Mouse (Mus musculus): ENCODE data around the gene Nutm1.
"Not testable (repeated sequence)": the region's sequence is repeated elsewhere in the genome, so short reads cannot be mapped to it uniquely, and the experiment has no call there.

Nutm1 gene

DNA sequence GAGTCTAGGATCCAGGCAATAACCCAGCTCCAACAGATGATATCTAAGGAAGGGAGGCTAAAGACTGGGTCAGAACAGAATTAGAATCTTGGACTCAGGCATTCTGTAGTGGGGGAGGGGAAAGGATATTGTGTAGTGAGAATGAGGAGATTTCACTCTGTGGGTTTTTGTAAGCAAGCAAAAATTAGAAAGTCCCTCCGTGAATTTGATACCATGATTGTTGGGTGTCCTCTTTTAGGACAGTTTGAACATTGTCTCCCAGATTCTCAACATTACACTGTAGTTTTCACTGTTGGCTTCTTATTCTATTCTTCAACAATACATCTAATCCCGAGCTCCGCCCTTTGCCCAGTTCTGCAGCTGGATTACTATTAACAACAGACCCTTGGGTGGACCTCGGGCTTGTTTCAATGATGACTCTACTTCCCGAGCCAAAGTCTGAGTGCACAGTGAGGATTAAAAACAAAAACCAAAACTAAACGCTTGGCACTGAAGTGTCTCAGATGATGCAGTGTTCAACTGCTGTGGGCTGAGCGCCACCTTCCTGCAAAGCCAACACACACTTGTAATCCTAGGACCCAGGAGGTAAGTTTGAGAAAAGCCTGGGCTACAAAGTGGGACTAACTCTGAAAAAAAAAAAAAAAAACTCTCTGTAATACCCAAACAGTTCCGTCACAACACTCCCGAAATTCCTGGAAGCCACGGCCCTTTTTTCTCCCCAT, at the start of gene Nutm1:
Nutm1 (minus strand) TSS at position 51 of the 722 bp plus-strand sequence.
- POLR2A ChIA-PET, result interaction anchor here in 3 of 4 experiments (0.6 to 1.1 kb wide), 5 partner anchors 18 to 164 kb away, joined by 3 to 5 read pairs (median 4); partner anchors contain the start of gene Lpcat4 (in 2 of the 3)
- CTCF ChIA-PET, result interaction anchor here in 2 of 4 experiments (0.7 kb wide), 2 partner anchors 35 to 65 kb away, joined by 3 to 5 read pairs; no protein-coding TSS in a partner anchor

GRCm38 (mm10) chr2:112308671-112309070, 49.6 kb upstream of the Nutm1 start:
- POLR2A ChIA-PET, result interaction anchor here in 1 of 4 experiments (1.6 kb wide), 1 partner anchor 43 kb away, joined by 5 read pairs; the partner anchor contains the start of genes Gm21985 and Slc12a6

DNA sequence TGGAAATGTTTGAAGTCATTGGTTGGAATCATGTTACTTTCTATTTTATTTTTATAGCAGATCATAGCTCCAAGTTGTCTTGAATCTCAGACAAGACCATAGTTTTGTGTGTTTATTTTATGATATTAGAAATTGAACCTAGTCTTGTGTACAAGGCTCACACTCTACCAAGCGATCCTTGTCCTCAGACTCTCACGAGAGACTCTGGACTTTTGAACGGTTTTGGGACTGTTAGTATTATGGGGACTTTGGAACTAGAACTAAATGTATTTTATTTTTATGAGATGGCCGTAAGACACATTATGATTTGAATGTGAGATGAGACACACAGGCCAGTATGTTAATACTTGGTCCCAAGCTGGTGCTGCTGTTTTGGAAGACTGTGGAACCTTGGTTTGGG, 39.1 kb upstream of the Nutm1 start:
- POLR2A ChIA-PET, result interaction anchor here in 1 of 4 experiments (1.2 to 1.8 kb wide), 2 partner anchors 16 to 58 kb away, joined by 4 to 5 read pairs; no protein-coding TSS in a partner anchor
- CTCF ChIA-PET, result no interaction called here

More at GRCm38 (mm10) chr2:112308671-112309070, 49.6 kb upstream of the Nutm1 start:
- CTCF ChIA-PET, result no interaction called here

- CTCF ChIA-PET, result interaction anchor here in 1 of 4 experiments (0.8 kb wide), 1 partner anchor 83 kb away, joined by 3 read pairs; the partner anchor contains the start of gene Katnbl1
- POLR2A ChIA-PET, result interaction anchor here in 3 of 4 experiments (1.0 to 1.4 kb wide), 7 partner anchors 13 to 72 kb away, joined by 3 to 7 read pairs (median 3); partner anchors contain the start of genes Emc4 (in 3 of the 3), Gm21985 (in 1 of the 3) and Slc12a6 (in 1 of the 3)
Measured at GRCm38 (mm10) chr2:112296211-112296610, 37.1 kb upstream of the Nutm1 start.

- CTCF ChIA-PET, result no interaction called here
- POLR2A ChIA-PET, result no interaction called here
Measured at GRCm38 (mm10) chr2:112292823-112293222, 33.7 kb upstream of the Nutm1 start.

GRCm38 (mm10) chr2:112289507-112289906, 30.4 kb upstream of the Nutm1 start:
- POLR2A ChIA-PET, result interaction anchor here in 2 of 4 experiments (1.0 to 2.3 kb wide), 7 partner anchors 10 to 78 kb away, joined by 3 to 7 read pairs (median 4); partner anchors contain the start of genes Emc4 (in 1 of the 2), Gm21985 (in 1 of the 2), Nop10 (in 1 of the 2) and Slc12a6 (in 1 of the 2)

DNA sequence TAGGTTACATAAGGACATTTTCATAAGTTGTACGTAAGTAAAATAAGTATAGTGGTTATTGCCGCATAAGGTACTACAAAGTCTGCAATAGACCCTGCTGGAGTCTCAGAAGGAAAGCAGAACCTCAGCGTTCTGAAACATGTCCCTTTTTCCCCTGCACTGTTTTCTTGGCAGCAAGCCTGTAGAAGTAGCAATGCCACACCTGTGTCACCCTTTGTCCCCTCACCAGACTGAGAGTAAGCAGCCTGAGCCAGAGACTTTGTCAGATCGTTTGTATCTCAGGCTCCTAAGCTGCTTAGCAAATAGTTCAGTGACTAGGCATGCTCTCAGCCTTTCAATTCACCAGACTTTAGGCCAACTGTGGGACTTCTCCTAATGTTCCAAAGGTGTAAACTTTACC, 28.0 kb upstream of the Nutm1 start:
- ChIA-PET POLR2A (interaction anchor here in 1 of 4 experiments (1.0 kb wide), 1 partner anchor 47 kb away, joined by 3 read pairs; no protein-coding TSS in a partner anchor), CTCF (no interaction called here)

More at GRCm38 (mm10) chr2:112289507-112289906, 30.4 kb upstream of the Nutm1 start:
- CTCF ChIA-PET, result no interaction called here

GRCm38 (mm10) chr2:112286062-112286461, 27.0 kb upstream of the Nutm1 start:
- POLR2A ChIA-PET, result interaction anchor here in 2 of 4 experiments (0.5 to 4.1 kb wide), 3 partner anchors 20 to 27 kb away, joined by 3 to 25 read pairs (median 18); partner anchors contain the start of genes Gm21985 (in 2 of the 2) and Slc12a6 (in 2 of the 2)
- CTCF ChIA-PET, result not testable (repeated sequence)

DNA sequence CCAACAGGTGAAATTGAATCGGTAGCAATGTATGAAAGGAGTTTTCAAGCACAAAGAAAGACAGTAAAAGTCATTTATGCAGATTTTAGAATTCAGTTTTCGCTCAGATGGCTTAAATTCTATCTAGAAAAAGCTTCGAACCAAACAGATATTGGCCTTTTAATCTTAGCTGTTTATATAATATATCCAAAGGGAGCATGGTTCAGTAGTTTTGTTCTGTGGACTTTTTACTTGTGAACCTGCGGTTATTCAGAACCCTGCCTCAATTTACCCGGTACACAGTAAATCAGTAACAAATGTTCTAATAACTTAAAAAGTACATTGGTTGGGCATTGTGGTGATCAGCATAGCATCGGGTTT, 25.9 kb upstream of the Nutm1 start:
- ChIA-PET CTCF (no interaction called here), POLR2A (interaction anchor here in 2 of 4 experiments (0.7 to 4.1 kb wide), 12 partner anchors 9 to 1514 kb away, joined by 3 to 25 read pairs (median 8); partner anchors contain the start of genes Emc4 (in 2 of the 2), Gm21985 (in 2 of the 2), Slc12a6 (in 2 of the 2) and Lpcat4 (in 1 of the 2))

- CTCF ChIA-PET, result no interaction called here
- POLR2A ChIA-PET, result interaction anchor here in 3 of 4 experiments (0.7 to 4.1 kb wide), 18 partner anchors 9 to 1513 kb away, joined by 3 to 25 read pairs (median 5); partner anchors contain the start of genes Slc12a6 (in 3 of the 3), Emc4 (in 2 of the 3), Gm21985 (in 2 of the 3) and Emc7 (in 1 of the 3)
Measured at GRCm38 (mm10) chr2:112284363-112285030, 25.4 kb upstream of the Nutm1 start.

- CTCF ChIA-PET, result interaction anchor here in 1 of 4 experiments (0.7 kb wide), 1 partner anchor 32 kb away, joined by 6 read pairs; no protein-coding TSS in a partner anchor
Measured at GRCm38 (mm10) chr2:112282846-112283245, 23.8 kb upstream of the Nutm1 start.

DNA sequence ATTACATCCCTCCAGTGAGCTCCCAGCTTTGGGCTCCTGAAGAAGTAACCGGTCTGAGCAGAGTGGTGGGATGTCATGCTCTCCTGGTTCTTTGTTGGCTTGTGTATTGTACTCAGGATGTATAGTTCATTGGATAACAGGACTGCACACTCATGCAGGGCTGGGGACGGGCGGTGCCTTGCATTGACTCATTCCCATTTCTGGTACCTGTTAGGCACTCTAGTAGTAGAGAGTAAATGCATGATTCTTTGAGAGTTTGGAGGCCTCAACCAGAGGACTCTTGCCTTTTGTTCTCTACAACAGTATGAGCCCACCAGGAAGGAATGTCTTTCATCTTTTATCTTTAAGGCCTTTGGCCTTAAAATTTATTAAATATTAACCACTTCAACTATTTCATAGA, 17.8 kb upstream of the Nutm1 start:
- POLR2A ChIA-PET, result interaction anchor here in 3 of 4 experiments (1.0 to 1.5 kb wide), 5 partner anchors 10 to 102 kb away, joined by 3 to 5 read pairs (median 4); partner anchors contain the start of genes Gm21985 (in 3 of the 3), Slc12a6 (in 2 of the 3), Emc4 (in 1 of the 3) and Katnbl1 (in 1 of the 3)
- CTCF ChIA-PET, result no interaction called here

More at GRCm38 (mm10) chr2:112282846-112283245, 23.8 kb upstream of the Nutm1 start:
- POLR2A ChIA-PET, result interaction anchor here in 2 of 4 experiments (0.7 to 4.1 kb wide), 7 partner anchors 13 to 127 kb away, joined by 3 to 25 read pairs (median 4); partner anchors contain the start of genes Gm21985 (in 2 of the 2), Slc12a6 (in 2 of the 2), Emc4 (in 1 of the 2) and Katnbl1 (in 1 of the 2)

DNA sequence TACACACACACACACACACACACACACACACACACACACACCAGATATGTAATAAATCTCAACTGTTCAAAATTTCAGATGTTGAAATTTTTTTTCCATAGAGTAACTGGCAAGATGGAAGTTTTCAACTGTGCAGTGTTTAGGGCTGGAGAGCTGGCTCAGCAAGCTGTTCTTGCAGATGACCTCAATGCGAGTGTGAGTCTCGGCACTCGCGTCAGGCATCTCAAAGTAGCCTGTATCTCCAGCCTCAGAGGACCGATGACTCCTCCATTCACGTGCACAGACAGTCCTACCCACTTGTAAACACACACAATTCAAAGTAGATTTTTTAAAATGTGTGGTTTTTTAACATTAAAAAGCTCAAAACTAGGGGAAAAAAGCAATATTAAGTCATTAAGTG, 14.4 kb upstream of the Nutm1 start:
- ChIA-PET POLR2A (interaction anchor here in 3 of 4 experiments (0.7 to 2.1 kb wide), 8 partner anchors 8 to 104 kb away, joined by 3 to 9 read pairs (median 6); partner anchors contain the start of genes Slc12a6 (in 3 of the 3), Gm21985 (in 2 of the 3) and Nop10 (in 1 of the 3)), CTCF (interaction anchor here in 1 of 4 experiments (1.1 kb wide), 1 partner anchor 8 kb away, joined by 3 read pairs; the partner anchor contains the start of gene Slc12a6)

GRCm38 (mm10) chr2:112272909-112273308, 13.8 kb upstream of the Nutm1 start:
- CTCF ChIA-PET, result no interaction called here
- POLR2A ChIA-PET, result interaction anchor here in 1 of 4 experiments (1.3 to 2.1 kb wide), 4 partner anchors 8 to 22 kb away, joined by 5 to 9 read pairs (median 7); partner anchors contain the start of genes Gm21985, Nop10 and Slc12a6

- POLR2A ChIA-PET, result interaction anchor here in 1 of 4 experiments (0.8 kb wide), 1 partner anchor 98 kb away, joined by 3 read pairs; the partner anchor contains the start of gene Emc4
Measured at GRCm38 (mm10) chr2:112270011-112270410, 10.9 kb upstream of the Nutm1 start.

GRCm38 (mm10) chr2:112267547-112268269, 8.6 kb upstream of the Nutm1 start:
- ChIA-PET CTCF (no interaction called here), POLR2A (interaction anchor here in 2 of 4 experiments (0.6 to 3.6 kb wide), 4 partner anchors 16 to 357 kb away, joined by 3 to 29 read pairs (median 14); partner anchors contain the start of gene Lpcat4 (in 2 of the 2))

More at GRCm38 (mm10) chr2:112270011-112270410, 10.9 kb upstream of the Nutm1 start:
- CTCF ChIA-PET, result no interaction called here

DNA sequence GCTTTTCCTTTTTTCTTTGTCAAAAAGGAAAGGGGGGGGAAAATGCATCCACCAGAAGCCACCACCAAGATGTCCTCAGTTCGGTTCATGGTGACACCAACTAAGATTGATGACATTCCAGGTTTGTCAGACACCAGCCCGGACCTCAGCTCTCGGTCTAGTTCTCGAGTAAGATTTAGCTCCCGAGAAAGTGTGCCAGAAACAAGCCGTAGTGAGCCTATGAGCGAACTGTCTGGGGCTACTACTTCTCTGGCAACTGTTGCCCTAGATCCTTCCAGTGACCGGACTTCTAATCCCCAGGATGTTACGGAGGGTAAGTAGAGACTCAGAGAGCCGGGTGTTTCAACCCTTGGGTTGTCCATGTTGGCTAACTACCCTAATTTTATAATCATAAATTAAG, 7.7 kb upstream of the Nutm1 start:
- POLR2A ChIA-PET, result interaction anchor here in 3 of 4 experiments (0.6 to 5.7 kb wide), 18 partner anchors 9 to 170 kb away, joined by 3 to 44 read pairs (median 6); partner anchors contain the start of genes Emc4 (in 2 of the 3), Katnbl1 (in 2 of the 3) and Lpcat4 (in 2 of the 3)
- CTCF ChIA-PET, result interaction anchor here in 1 of 4 experiments (1.9 kb wide), 1 partner anchor 112 kb away, joined by 7 read pairs; the partner anchor contains the start of gene Katnbl1

Data from embryonic stem cell, embryonic (primary cell).